Mouse (Mus musculus): Measurements from ENCODE around the gene Kndc1.

Gene Kndc1

GRCm38 (mm10) chr7:139894655-139895557 lies at the start of gene Kndc1:
TSS of gene Kndc1 (plus strand) at chr7:139894696.
- DNase-seq, result peak; percentile 5

GRCm38 (mm10) chr7:139845101-139845500 lies 49.4 kb upstream of the Kndc1 start:
- DNase-seq, result no peak

GRCm38 (mm10) chr7:139850152-139850551 lies 44.3 kb upstream of the Kndc1 start:
- no peak for DNase-seq

- DNase-seq, result no peak
Observed at GRCm38 (mm10) chr7:139850677-139851076, 43.8 kb upstream of the Kndc1 start.

GRCm38 (mm10) chr7:139851098-139851497 lies 43.4 kb upstream of the Kndc1 start:
- no peak for DNase-seq

- DNase-seq, result no peak
Observed at GRCm38 (mm10) chr7:139855261-139855660, 39.2 kb upstream of the Kndc1 start.

- peak; percentile 71 for DNase-seq
Observed at GRCm38 (mm10) chr7:139861411-139861810, 33.1 kb upstream of the Kndc1 start.

GRCm38 (mm10) chr7:139863076-139863475 lies 31.4 kb upstream of the Kndc1 start:
- DNase-seq, result no peak

- DNase-seq, result no peak
Observed at GRCm38 (mm10) chr7:139864253-139864652, 30.2 kb upstream of the Kndc1 start.

GRCm38 (mm10) chr7:139864871-139865270 lies 29.6 kb upstream of the Kndc1 start:
- DNase-seq, result no peak

GRCm38 (mm10) chr7:139871014-139871413 lies 23.5 kb upstream of the Kndc1 start:
- no peak for DNase-seq

- no peak for DNase-seq
Observed at GRCm38 (mm10) chr7:139877167-139877792, 17.2 kb upstream of the Kndc1 start.

GRCm38 (mm10) chr7:139878122-139878521 lies 16.4 kb upstream of the Kndc1 start:
- no peak for DNase-seq

- DNase-seq, result no peak
Observed at GRCm38 (mm10) chr7:139878621-139879020, 15.9 kb upstream of the Kndc1 start.

GRCm38 (mm10) chr7:139883545-139883944 lies 11.0 kb upstream of the Kndc1 start:
- DNase-seq, result no peak

GRCm38 (mm10) chr7:139891779-139892178 lies 2.7 kb upstream of the Kndc1 start:
- DNase-seq, result no peak

GRCm38 (mm10) chr7:139896271-139896670 lies 1.8 kb downstream of the Kndc1 start:
- no peak for DNase-seq

- no peak for DNase-seq
Observed at GRCm38 (mm10) chr7:139896796-139897195, 2.3 kb downstream of the Kndc1 start.

- DNase-seq, result no peak
Observed at GRCm38 (mm10) chr7:139898606-139899005, 4.1 kb downstream of the Kndc1 start.

GRCm38 (mm10) chr7:139899505-139899904 lies 5.0 kb downstream of the Kndc1 start:
- no peak for DNase-seq

GRCm38 (mm10) chr7:139900456-139900855 lies 6.0 kb downstream of the Kndc1 start:
- DNase-seq, result no peak

- DNase-seq, result no peak
Observed at GRCm38 (mm10) chr7:139900896-139901295, 6.4 kb downstream of the Kndc1 start.

- no peak for DNase-seq
Observed at GRCm38 (mm10) chr7:139901981-139902380, 7.5 kb downstream of the Kndc1 start.

GRCm38 (mm10) chr7:139905261-139905660 lies 10.8 kb downstream of the Kndc1 start:
- no peak for DNase-seq

Measured in lung, postnatal 14 days (tissue).